Mouse (Mus musculus): Measurements from ENCODE around the gene Rem2. TPM values are rescaled to one million over a fixed set of nuclear protein-coding genes. Genes with fewer than 3 reads are reported as not detected.

The Rem2 gene
- polyA plus RNA-seq, 1 experiment from 2014 or later = 2.2 TPM

- H3K27ac ChIP-seq = no peak overlapping the region
These were observed 21.0 kb upstream of the Rem2 start for GRCm38 (mm10) chr14:54454669-54455528.

GRCm38 (mm10) chr14:54457907-54458569 is 17.9 kb upstream of the Rem2 start:
- H3K27me3 ChIP-seq = no peaks in the 10 kb centered on the region
- no peaks in the 10 kb centered on the region for H3K4me1 ChIP-seq
- no peak overlapping the region for H3K4me3 ChIP-seq
- H3K36me3 ChIP-seq = no peaks in the 10 kb centered on the region
- no peak overlapping the region for H3K4me2 ChIP-seq
- no peak for ATAC-seq (ENCODE audit: insufficient number of reproducible peaks, low FRiP score, low TSS enrichment, low read depth)
- H3K27ac ChIP-seq = no peak overlapping the region
- H3K9me3 ChIP-seq = no peaks in the 10 kb centered on the region
- no peak overlapping the region for H3K9ac ChIP-seq
- 83% methylated on average over 14 of the region's 14 CpGs for WGBS

More at GRCm38 (mm10) chr14:54454669-54455528, 21.0 kb upstream of the Rem2 start:
- WGBS = 72% methylated on average over 11 of the region's 11 CpGs
- Histone ChIP-seq H3K9ac (no peak overlapping the region), H3K4me2 (no peak overlapping the region), H3K36me3 (no peaks in the 10 kb centered on the region), H3K4me1 (no peaks in the 10 kb centered on the region), H3K27me3 (no peaks in the 10 kb centered on the region), H3K4me3 (no peak overlapping the region), H3K9me3 (no peaks in the 10 kb centered on the region)
- no peak for ATAC-seq (ENCODE audit: insufficient number of reproducible peaks, low FRiP score, low TSS enrichment, low read depth)

GRCm38 (mm10) chr14:54462146-54462545 is 13.8 kb upstream of the Rem2 start:
- Histone ChIP-seq H3K36me3 (peaks cover 11% of the 10 kb centered on the region), H3K4me1 (peaks cover 11% of the 10 kb centered on the region; the same call in 1 of the 2 replicates), H3K4me2 (no peak overlapping the region), H3K9me3 (no peaks in the 10 kb centered on the region), H3K9ac (no peak overlapping the region), H3K27me3 (no peaks in the 10 kb centered on the region), H3K4me3 (no peak overlapping the region), H3K27ac (no peak overlapping the region)
- no peak for ATAC-seq (ENCODE audit: insufficient number of reproducible peaks, low FRiP score, low TSS enrichment, low read depth)
- 73% methylated on average over 4 of the region's 4 CpGs for WGBS

- peaks cover 11% of the 10 kb centered on the region; the same call in 1 of the 2 replicates for H3K4me1 ChIP-seq
- H3K27ac ChIP-seq = peak overlapping the region; percentile 83; the same call in 1 of the 2 replicates
- H3K36me3 ChIP-seq = peaks cover 23% of the 10 kb centered on the region
- ATAC-seq (ENCODE audit: insufficient number of reproducible peaks, low FRiP score, low TSS enrichment, low read depth) = 0 out of 2 replicates have a peak, but pooled peaks have one; percentile 5
- H3K9me3 ChIP-seq = no peaks in the 10 kb centered on the region
- peak overlapping the region; percentile 80 for H3K4me2 ChIP-seq
- 14% methylated on average over 12 of the region's 12 CpGs for WGBS
- peak overlapping the region; percentile 84; the same call in 1 of the 2 replicates for H3K9ac ChIP-seq
- H3K27me3 ChIP-seq = no peaks in the 10 kb centered on the region
- peak overlapping the region; percentile 96 for H3K4me3 ChIP-seq
These were observed 12.6 kb upstream of the Rem2 start for GRCm38 (mm10) chr14:54463108-54463958.

- no peaks in the 10 kb centered on the region for H3K9me3 ChIP-seq
- H3K4me1 ChIP-seq = peaks cover 11% of the 10 kb centered on the region; the same call in 1 of the 2 replicates
- peak within 1 kb of the TSS; percentile 83 for H3K27ac ChIP-seq
- no peaks in the 10 kb centered on the region for H3K27me3 ChIP-seq
- H3K4me2 ChIP-seq = peak within 1 kb of the TSS; percentile 80
- peak within 1 kb of the TSS; percentile 84 for H3K9ac ChIP-seq
- peaks cover 29% of the 10 kb centered on the region for H3K36me3 ChIP-seq
- ATAC-seq (ENCODE audit: insufficient number of reproducible peaks, low FRiP score, low TSS enrichment, low read depth) = peak; percentile 70
- WGBS = 0% methylated on average over 28 of the region's 35 CpGs
- H3K4me3 ChIP-seq = peak within 1 kb of the TSS; percentile 96
These were observed 12.0 kb upstream of the Rem2 start, which contains the start of gene Lrp10 for GRCm38 (mm10) chr14:54463959-54464292. TSS of gene Lrp10 (plus strand) at chr14:54464137.

GRCm38 (mm10) chr14:54464293-54465005 is 11.5 kb upstream of the Rem2 start:
- H3K4me3 ChIP-seq = peak overlapping the region; percentile 96
- WGBS = under 1% methylated on average over 54 of the region's 57 CpGs
- H3K4me1 ChIP-seq = peaks cover 11% of the 10 kb centered on the region; the same call in 1 of the 2 replicates
- H3K4me2 ChIP-seq = peak overlapping the region; percentile 80
- no peaks in the 10 kb centered on the region for H3K9me3 ChIP-seq
- ATAC-seq (ENCODE audit: insufficient number of reproducible peaks, low FRiP score, low TSS enrichment, low read depth) = peak; percentile 56
- peak overlapping the region; percentile 83 for H3K27ac ChIP-seq
- H3K9ac ChIP-seq = peak overlapping the region; percentile 84
- H3K27me3 ChIP-seq = no peaks in the 10 kb centered on the region
- peaks cover 34% of the 10 kb centered on the region for H3K36me3 ChIP-seq

- peaks cover 19% of the 10 kb centered on the region for H3K4me1 ChIP-seq
- no peaks in the 10 kb centered on the region for H3K9me3 ChIP-seq
- H3K36me3 ChIP-seq = peaks cover 49% of the 10 kb centered on the region
- H3K4me3 ChIP-seq = no peak overlapping the region
- no peak overlapping the region for H3K4me2 ChIP-seq
- no peak for ATAC-seq (ENCODE audit: insufficient number of reproducible peaks, low FRiP score, low TSS enrichment, low read depth)
- WGBS = 82% methylated on average over 2 of the region's 2 CpGs
- no peak overlapping the region; the same call in 1 of the 2 replicates for H3K27ac ChIP-seq
- peaks cover 3% of the 10 kb centered on the region; the same call in 1 of the 2 replicates for H3K27me3 ChIP-seq
- no peak overlapping the region for H3K9ac ChIP-seq
These were observed 4.4 kb upstream of the Rem2 start for GRCm38 (mm10) chr14:54471467-54471866.

GRCm38 (mm10) chr14:54472671-54473070 is 3.2 kb upstream of the Rem2 start:
- 0 out of 2 replicates have a peak, but pooled peaks have one; percentile 2 for ATAC-seq (ENCODE audit: insufficient number of reproducible peaks, low FRiP score, low TSS enrichment, low read depth)
- Histone ChIP-seq H3K4me2 (no peak overlapping the region), H3K4me3 (no peak overlapping the region), H3K27ac (peak overlapping the region; percentile 43; the same call in 1 of the 2 replicates), H3K9ac (no peak overlapping the region), H3K27me3 (peaks cover 13% of the 10 kb centered on the region), H3K9me3 (no peaks in the 10 kb centered on the region), H3K36me3 (peaks cover 40% of the 10 kb centered on the region), H3K4me1 (peaks cover 26% of the 10 kb centered on the region)
- WGBS = 55% methylated on average over 5 of the region's 5 CpGs

GRCm38 (mm10) chr14:54474744-54475143 is 1.2 kb upstream of the Rem2 start:
- Histone ChIP-seq H3K4me3 (no peak overlapping the region), H3K9me3 (no peaks in the 10 kb centered on the region), H3K27me3 (peaks cover 31% of the 10 kb centered on the region), H3K27ac (no peak overlapping the region), H3K4me1 (peaks cover 36% of the 10 kb centered on the region), H3K9ac (no peak overlapping the region), H3K36me3 (peaks cover 20% of the 10 kb centered on the region), H3K4me2 (no peak overlapping the region)
- 80% methylated on average over 5 of the region's 5 CpGs for WGBS
- no peak for ATAC-seq (ENCODE audit: insufficient number of reproducible peaks, low FRiP score, low TSS enrichment, low read depth)

- Histone ChIP-seq H3K27me3 (peaks cover 44% of the 10 kb centered on the region), H3K27ac (no peak overlapping the region), H3K9me3 (no peaks in the 10 kb centered on the region), H3K4me2 (no peak overlapping the region), H3K36me3 (no peaks in the 10 kb centered on the region), H3K9ac (no peak overlapping the region), H3K4me1 (peaks cover 35% of the 10 kb centered on the region), H3K4me3 (no peak overlapping the region)
- ATAC-seq (ENCODE audit: insufficient number of reproducible peaks, low FRiP score, low TSS enrichment, low read depth) = no peak
- 78% methylated on average over 15 of the region's 15 CpGs for WGBS
These were observed 1.4 kb downstream of the Rem2 start for GRCm38 (mm10) chr14:54477172-54477909.
